In the genomic region with DNA sequence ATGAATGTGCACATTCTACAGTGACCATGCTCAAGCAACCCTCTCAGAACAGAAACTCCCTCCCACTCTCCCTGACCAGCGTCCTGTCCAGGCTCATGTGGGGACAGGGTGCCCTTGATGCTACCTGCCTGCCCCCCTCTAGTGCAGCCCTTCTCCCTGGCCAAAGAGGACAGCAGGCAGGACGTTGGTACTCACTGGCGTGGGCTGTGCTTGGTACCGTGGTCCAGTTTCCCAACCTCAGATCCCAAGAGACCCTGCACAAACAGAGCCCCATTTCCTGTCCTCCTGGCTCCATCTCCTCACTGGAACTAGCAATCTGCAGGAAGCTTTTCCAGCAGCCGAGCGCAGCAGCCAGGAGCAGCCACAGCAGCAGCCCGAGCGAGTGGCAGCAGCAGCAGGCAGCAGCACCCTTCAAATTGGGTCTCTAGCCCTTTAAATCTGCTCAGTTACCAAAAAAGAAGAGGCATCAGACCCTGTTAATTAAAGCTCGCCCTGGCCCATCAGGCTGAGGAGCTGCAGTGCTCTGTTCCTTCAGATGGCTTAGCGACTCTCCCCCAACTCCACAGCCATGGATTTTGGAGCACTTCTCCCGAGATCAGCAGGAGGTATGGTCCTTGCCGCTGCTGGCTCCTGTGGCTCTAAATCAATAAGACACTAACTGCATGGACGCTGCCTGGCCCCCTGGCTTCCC, we compare ENCODE assay signal across 9 mouse cellular contexts. TPM values are rescaled to one million over a fixed set of nuclear protein-coding genes. Genes with fewer than 3 reads are reported as not detected.
DNase-seq lines count a peak whose midpoint lies in the region; ATAC-seq and TF ChIP-seq lines count a peak whose summit lies in the region.
"Had no signal": no experiment of that assay in that cellular context is flagged by ENCODE, and none has a peak within 500 bp of the region (broad histone marks: within the 10 kb centered on the region; RNA-seq: fewer than 3 reads in every experiment).

A gene (minus strand): TSS at position 410 of the 691 bp plus-strand sequence.

- H3K4me1 ChIP-seq in intestine, embryonic 14.5 days (replicated peaks; ENCODE audit: control insufficient read depth, insufficient read depth, low read length) = no peaks in the 10 kb centered on the region; the same call in 1 of the 2 replicates
- H3K4me1 ChIP-seq in intestine, embryonic 16.5 days (ENCODE audit: control insufficient read depth, insufficient read depth, low read length) = no peaks in the 10 kb centered on the region
- no peaks in the 10 kb centered on the region for H3K4me1 ChIP-seq in hindbrain, embryonic 11.5 days (replicated peaks; ENCODE audit: control insufficient read depth, insufficient read depth, low read length)
- H3K4me1 ChIP-seq in midbrain, postnatal 0 days (ENCODE audit: insufficient read depth, low read length) = no peaks in the 10 kb centered on the region

- no peak within 1 kb of the TSS for H3K9ac ChIP-seq in intestine, embryonic 14.5 days (ENCODE audit: low read length)
- no peak within 1 kb of the TSS for H3K9ac ChIP-seq in intestine, embryonic 16.5 days (ENCODE audit: low read depth, low read length)
- H3K9ac ChIP-seq in hindbrain, embryonic 11.5 days (ENCODE audit: low read depth, low read length) = no peak within 1 kb of the TSS
- peak within 1 kb of the TSS; percentile 36; the same call in 1 of the 2 replicates for H3K9ac ChIP-seq in midbrain, postnatal 0 days (replicated peaks; ENCODE audit: low read length, poor library complexity, severe bottlenecking)

- intact Hi-C loops in heart, postnatal 36 days (cut with DNase I) = no loop called here

- H3K4me3 ChIP-seq in intestine, embryonic 14.5 days (ENCODE audit: low read depth, low read length) = no peak within 1 kb of the TSS
- no peak within 1 kb of the TSS for H3K4me3 ChIP-seq in intestine, embryonic 16.5 days (ENCODE audit: low read length)
- no peak within 1 kb of the TSS for H3K4me3 ChIP-seq in hindbrain, embryonic 11.5 days (ENCODE audit: low read depth, low read length)
- H3K4me3 ChIP-seq in midbrain, postnatal 0 days (ENCODE audit: low read depth, low read length) = peak within 1 kb of the TSS; percentile 29

- peak within 1 kb of the TSS; percentile 25; the same call in 1 of the 2 replicates for H3K4me2 ChIP-seq in intestine, embryonic 14.5 days (ENCODE audit: low read length)
- no peak within 1 kb of the TSS for H3K4me2 ChIP-seq in intestine, embryonic 16.5 days (ENCODE audit: low read depth, low read length)
- peak within 1 kb of the TSS; percentile 34 for H3K4me2 ChIP-seq in hindbrain, embryonic 11.5 days (replicated peaks; ENCODE audit: low read depth, low read length)
- peak within 1 kb of the TSS; percentile 55 for H3K4me2 ChIP-seq in midbrain, postnatal 0 days (ENCODE audit: low read depth, low read length, poor library complexity, severe bottlenecking)

- no peaks in the 10 kb centered on the region for H3K27me3 ChIP-seq in intestine, embryonic 14.5 days (replicated peaks; ENCODE audit: control insufficient read depth, insufficient read depth, low read length)
- H3K27me3 ChIP-seq in intestine, embryonic 16.5 days (replicated peaks; ENCODE audit: control insufficient read depth, insufficient read depth, low read length) = no peaks in the 10 kb centered on the region; the same call in 1 of the 2 replicates
- H3K27me3 ChIP-seq in hindbrain, embryonic 11.5 days (ENCODE audit: control insufficient read depth, insufficient read depth, low read length) = no peaks in the 10 kb centered on the region
- no peaks in the 10 kb centered on the region for H3K27me3 ChIP-seq in midbrain, postnatal 0 days (ENCODE audit: insufficient read depth, low read length)

- no peaks in the 10 kb centered on the region for H3K9me3 ChIP-seq in intestine, embryonic 14.5 days (ENCODE audit: control insufficient read depth, low read length)
- no peaks in the 10 kb centered on the region for H3K9me3 ChIP-seq in intestine, embryonic 16.5 days (ENCODE audit: control insufficient read depth, low read length)
- H3K9me3 ChIP-seq in hindbrain, embryonic 11.5 days (ENCODE audit: control insufficient read depth, low read length) = no peaks in the 10 kb centered on the region
- H3K9me3 ChIP-seq in midbrain, postnatal 0 days (ENCODE audit: low read length) = no peaks in the 10 kb centered on the region

- H3K27ac ChIP-seq in intestine, embryonic 14.5 days (ENCODE audit: low read depth) = no peak within 1 kb of the TSS
- no peak within 1 kb of the TSS for H3K27ac ChIP-seq in intestine, embryonic 16.5 days (ENCODE audit: low read length)
- H3K27ac ChIP-seq in hindbrain, embryonic 11.5 days (ENCODE audit: low read depth, low read length) = no peak within 1 kb of the TSS
- H3K27ac ChIP-seq in midbrain, postnatal 0 days (ENCODE audit: low read depth, low read length) = no peak within 1 kb of the TSS

- no peak for ATAC-seq in intestine, embryonic 14.5 days (replicated peaks; ENCODE audit: low FRiP score, low TSS enrichment, low read depth)
- no peak for ATAC-seq in intestine, embryonic 16.5 days
- ATAC-seq in hindbrain, embryonic 11.5 days (ENCODE audit: low FRiP score) = no peak
- no peak for ATAC-seq in midbrain, postnatal 0 days (ENCODE audit: low FRiP score)

- TF ChIP-seq CTCF in midbrain, postnatal 0 days (IDR thresholded peaks at IDR 0.05) = no peak

- no peak for DNase-seq in intestine, embryonic 14.5 days (ENCODE audit: low spot score)
- DNase-seq in embryo, embryonic 10.5 days (ENCODE audit: low spot score) = peak; percentile 10
- no peak for DNase-seq in hindbrain, embryonic 11.5 days (ENCODE audit: low spot score)
- peak; percentile 44 for DNase-seq in midbrain, postnatal 0 days (ENCODE audit: low spot score)
- no peak for DNase-seq in ovary, postnatal 14 days (ENCODE audit: low spot score)
- no peak for DNase-seq in natural killer cell, adult 2 months (ENCODE audit: low spot score in 2 of 2)
- DNase-seq in heart, postnatal 36 days = no peak

- 12% methylated on average over 13 of the region's 13 CpGs for WGBS in intestine, embryonic 14.5 days
- 11% methylated on average over 13 of the region's 13 CpGs for WGBS in intestine, embryonic 16.5 days
- 17% methylated on average over 13 of the region's 13 CpGs for WGBS in hindbrain, embryonic 11.5 days
- 15% methylated on average over 13 of the region's 13 CpGs for WGBS in midbrain, postnatal 0 days

- no peaks in the 10 kb centered on the region for H3K36me3 ChIP-seq in intestine, embryonic 14.5 days (ENCODE audit: control insufficient read depth, insufficient read depth, low read length)
- no peaks in the 10 kb centered on the region for H3K36me3 ChIP-seq in intestine, embryonic 16.5 days (ENCODE audit: control insufficient read depth, insufficient read depth, low read length)
- H3K36me3 ChIP-seq in hindbrain, embryonic 11.5 days (ENCODE audit: control insufficient read depth, insufficient read depth, low read length) = no peaks in the 10 kb centered on the region
- H3K36me3 ChIP-seq in midbrain, postnatal 0 days (ENCODE audit: insufficient read depth, low read length) = no peaks in the 10 kb centered on the region

RNA-seq across cellular contexts. Expression of the gene that starts here (rescaled TPM):
- polyA plus RNA-seq in intestine, embryonic 14.5 days (2014; fragmentation: Nextera tagmentation; extraction: Ambion mirVana) = not detected in 2 replicates
- polyA plus RNA-seq in intestine, embryonic 16.5 days (2015; fragmentation: Nextera tagmentation; extraction: Ambion mirVana) = not detected in 2 replicates
- not detected in 2 replicates for polyA plus RNA-seq in hindbrain, embryonic 11.5 days (2014; fragmentation: Nextera tagmentation; extraction: Ambion mirVana)
- total RNA-seq in midbrain, postnatal 0 days (2014; rRNA removed) = not detected in 2 replicates
- polyA plus RNA-seq in midbrain, postnatal 0 days (2015; fragmentation: Nextera tagmentation; extraction: Ambion mirVana) = 0.26 and 0.48 TPM in 2 replicates
- not detected for total RNA-seq in heart, postnatal 36 days (2021)
- total RNA-seq: MEL had no signal

Comparison
In these comparisons a context has a peak if more than half of its experiments do, and no peak if none do; other contexts are left out.
1. Peak in DNase-seq, H3K4me3 ChIP-seq, H3K9ac ChIP-seq and H3K4me2 ChIP-seq in midbrain, postnatal 0 days; RNA of the gene not detected or under 1 TPM.